Mouse (Mus musculus) c-Kit-positive CD71-positive TER-119-negative erythroid progenitor cells, embryonic 14.5 days (primary cell): ENCODE measurements at regions not wholly inside any gene's neighbourhood (a gene's known extent, or its start where the extent isn't known, plus 50 kb on each side); places are given as distances from the start of the nearest gene placed in this dataset.

ENCODE experiments used
- DNase-seq: peaks from one replicate; pipeline ENCODE4 v3.0.0-alpha.2; 2013; ENCODE audit warnings: low read depth

GRCm38 (mm10) chrX:11387200-11387940 is 59.7 kb downstream of the H2al1j start:
- no peak for DNase-seq

- DNase-seq = no peak
These were observed 61.2 kb downstream of the H2al1j start for GRCm38 (mm10) chrX:11388860-11389259.

GRCm38 (mm10) chrX:11400406-11400805 is 72.8 kb downstream of the H2al1j start:
- DNase-seq = no peak

- DNase-seq = no peak
These were observed 76.7 kb downstream of the H2al1j start for GRCm38 (mm10) chrX:11404369-11404768.

- no peak for DNase-seq
These were observed 84.7 kb downstream of the H2al1j start for GRCm38 (mm10) chrX:11412316-11412826.

GRCm38 (mm10) chrX:11415662-11416061 is 88.0 kb downstream of the H2al1j start:
- DNase-seq = no peak

GRCm38 (mm10) chrX:11416510-11416909 is 88.9 kb downstream of the H2al1j start:
- DNase-seq = no peak

GRCm38 (mm10) chrX:11417861-11418260 is 90.2 kb downstream of the H2al1j start:
- DNase-seq = no peak

- no peak for DNase-seq
These were observed 90.6 kb downstream of the H2al1j start for GRCm38 (mm10) chrX:11418261-11418660.

- DNase-seq = no peak
These were observed 91.6 kb downstream of the H2al1j start for GRCm38 (mm10) chrX:11419162-11419631.

- DNase-seq = no peak
These were observed 104.9 kb downstream of the H2al1j start for GRCm38 (mm10) chrX:11432403-11433004.

GRCm38 (mm10) chrX:11435338-11435737 is 107.7 kb downstream of the H2al1j start:
- DNase-seq = no peak

- DNase-seq = no peak
These were observed 109.7 kb downstream of the H2al1j start for GRCm38 (mm10) chrX:11437151-11437944.

GRCm38 (mm10) chrX:11443543-11443942 is 115.9 kb downstream of the H2al1j start:
- DNase-seq = no peak

GRCm38 (mm10) chrX:11444261-11444725 is 116.7 kb downstream of the H2al1j start:
- no peak for DNase-seq

GRCm38 (mm10) chrX:11448711-11449110 is 121.1 kb downstream of the H2al1j start:
- DNase-seq = no peak

- DNase-seq = no peak
These were observed 130.9 kb downstream of the H2al1j start for GRCm38 (mm10) chrX:11458521-11458920.

- DNase-seq = no peak
These were observed 136.4 kb downstream of the H2al1j start for GRCm38 (mm10) chrX:11463955-11464511.

- no peak for DNase-seq
These were observed 138.6 kb downstream of the H2al1j start for GRCm38 (mm10) chrX:11466191-11466590.

GRCm38 (mm10) chrX:11479696-11480339 is 152.2 kb downstream of the H2al1j start:
- no peak for DNase-seq

GRCm38 (mm10) chrX:11482141-11482540 is 154.5 kb downstream of the H2al1j start:
- no peak for DNase-seq

- no peak for DNase-seq
These were observed 159.0 kb downstream of the H2al1j start for GRCm38 (mm10) chrX:11486588-11486987.
